Mouse (Mus musculus) small intestine, adult 2 months (tissue): ENCODE measurements around the gene Cic.

ENCODE experiments used
- CTCF ChIP-seq: fragments of 200-500 bp; IDR thresholded peaks from 2 replicates; pipeline ENCODE4 v1.5.1; 2012; ENCODE audit warnings: low read depth, mild to moderate bottlenecking, control low read depth, inconsistent platforms, low read length, moderate library complexity, mixed read lengths; ENCODE audit not compliant: insufficient replicate concordance, insufficient read length; ENCODE audit errors: extremely low read depth
- POLR2A ChIP-seq: fragments of 200-500 bp; IDR thresholded peaks from 2 replicates; pipeline ENCODE4 v1.6.1; 2012; ENCODE audit warnings: low read depth, mild to moderate bottlenecking, control low read depth, inconsistent platforms, low read length, moderate library complexity

DNA sequence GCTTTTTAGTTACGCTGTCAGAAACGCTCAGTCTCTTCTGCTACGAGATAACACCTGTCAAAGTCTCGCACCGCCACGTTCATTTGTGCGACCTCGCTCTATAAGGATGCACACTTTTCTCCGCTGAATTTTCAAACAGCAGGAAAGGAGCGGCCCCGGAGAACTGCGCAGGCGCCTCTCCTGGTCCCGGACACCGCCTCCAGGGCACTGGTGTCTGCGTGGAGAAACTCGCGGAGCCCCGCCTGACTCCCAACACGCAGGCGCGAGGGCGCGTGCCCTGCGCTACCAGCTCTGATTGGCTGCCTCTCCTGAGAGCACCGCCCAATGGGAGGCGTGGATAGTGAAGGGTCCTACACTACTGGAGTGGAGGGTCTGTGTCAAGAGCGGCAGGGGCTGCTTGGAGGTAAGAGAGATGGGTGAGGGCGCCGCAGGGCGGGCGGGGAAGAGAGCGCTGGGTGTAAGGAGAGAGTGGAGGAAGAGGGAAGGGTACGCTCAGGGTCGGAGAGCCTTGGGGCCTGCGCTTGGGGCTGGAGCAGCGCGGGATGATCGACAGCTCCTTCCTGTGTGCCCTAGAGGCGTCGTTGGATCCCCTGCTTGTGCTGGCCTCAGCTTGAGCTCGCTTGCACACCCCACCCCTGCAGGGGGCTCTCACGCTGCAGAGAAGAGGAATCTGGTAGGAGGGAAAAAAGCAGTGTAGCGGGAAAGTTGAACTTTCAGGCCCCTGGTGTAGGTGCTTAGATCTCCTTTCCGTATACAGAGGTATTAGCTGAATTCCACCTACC lies 46.2 kb upstream of the Cic start, which contains the start of gene Zfp526:
- TF ChIP-seq CTCF (no peak), POLR2A (peak; percentile 68)
